Mouse (Mus musculus) right cerebral cortex, postnatal 10 days (tissue): ENCODE data around the gene Tbc1d19.

Experiments
- DNase-seq, 2 experiments: peaks; one replicate each; pipeline ENCODE4 v3.0.0; 2021; ENCODE audit warnings: low spot score in 2 of 2

The Tbc1d19 gene

GRCm38 (mm10) chr5:53953216-53953615 is 143.8 kb downstream of the Tbc1d19 start:
- no peak for DNase-seq
